Mouse (Mus musculus) embryonic facial prominence, embryonic 11.5 days (tissue): Measurements from ENCODE around the gene Foxn3. TPM values are rescaled to one million over a fixed set of nuclear protein-coding genes. Genes with fewer than 3 reads are reported as not detected.

Source experiments
- ATAC-seq: fragments of 200-750 bp; cut with Nextera tagmentation; replicated peaks from 2 replicates; pipeline ENCODE4 v1.8.0; 2017; ENCODE audit warnings: low read depth; ENCODE audit not compliant: insufficient number of reproducible peaks, low FRiP score, low TSS enrichment
- DNase-seq: peaks from one replicate; pipeline ENCODE4 v3.0.0-alpha.2; 2015; ENCODE audit warnings: low spot score
- H3K27ac ChIP-seq: fragments of 300-500 bp; sonication (generic); replicated peaks from 2 replicates; pipeline ENCODE4 v1.5.1; 2014; ENCODE audit warnings: mild to moderate bottlenecking, low read depth, low read length, control low read depth
- H3K27me3 ChIP-seq: fragments of 300-500 bp; sonication (generic); 2 replicates; pipeline ENCODE4 v1.6.1; 2014; ENCODE audit warnings: mild to moderate bottlenecking, low read length, moderate library complexity, mixed read lengths; ENCODE audit not compliant: control insufficient read depth, insufficient read depth
- H3K36me3 ChIP-seq: fragments of 300-500 bp; sonication (generic); replicated peaks from 2 replicates; pipeline ENCODE4 v1.6.1; 2014; ENCODE audit warnings: low read depth, mild to moderate bottlenecking, low read length, moderate library complexity, mixed read lengths; ENCODE audit not compliant: control insufficient read depth, insufficient read depth
- H3K4me1 ChIP-seq: fragments of 300-500 bp; sonication (generic); 2 replicates; pipeline ENCODE4 v1.6.1; 2014; ENCODE audit warnings: low read length, mixed read lengths; ENCODE audit not compliant: control insufficient read depth, insufficient read depth
- H3K4me2 ChIP-seq: fragments of 300-500 bp; sonication (generic); 2 replicates; pipeline ENCODE4 v1.6.1; 2014; ENCODE audit warnings: low read depth, mild to moderate bottlenecking, control low read depth, low read length, moderate library complexity
- H3K4me3 ChIP-seq: fragments of 300-500 bp; sonication (generic); 2 replicates; pipeline ENCODE4 v1.5.1; 2014; ENCODE audit warnings: low read depth, low read length, control low read depth
- H3K9ac ChIP-seq: fragments of 300-500 bp; sonication (generic); replicated peaks from 2 replicates; pipeline ENCODE4 v1.6.1; 2014; ENCODE audit warnings: mild to moderate bottlenecking, control low read depth, low read length
- H3K9me3 ChIP-seq: fragments of 300-500 bp; sonication (generic); replicated peaks from 2 replicates; pipeline ENCODE4 v1.6.1; 2016; ENCODE audit warnings: mild to moderate bottlenecking, low read length, inconsistent platforms, mixed read lengths; ENCODE audit not compliant: control insufficient read depth
- WGBS: fragments of 180-500 bp; shearing (Covaris S2); extraction: QIAGEN DNeasy Blood & Tissue Kit; methylation state at CpG from one replicate; pipeline ENCODE4 v1.1.7; 2014; 5-methylcytosine and 5-hydroxymethylcytosine counted together
- polyA plus RNA-seq: library from polyadenylated mRNA; unstranded; fragments of >200 nt; fragmentation: Nextera tagmentation; extraction: Ambion mirVana; gene quantifications from 2 replicates; pipeline ENCODE4 v1.2.1, GENCODE M21; 2014

Gene Foxn3
- polyA plus RNA-seq, 1 experiment from 2014 or later: 80.5 TPM

DNA sequence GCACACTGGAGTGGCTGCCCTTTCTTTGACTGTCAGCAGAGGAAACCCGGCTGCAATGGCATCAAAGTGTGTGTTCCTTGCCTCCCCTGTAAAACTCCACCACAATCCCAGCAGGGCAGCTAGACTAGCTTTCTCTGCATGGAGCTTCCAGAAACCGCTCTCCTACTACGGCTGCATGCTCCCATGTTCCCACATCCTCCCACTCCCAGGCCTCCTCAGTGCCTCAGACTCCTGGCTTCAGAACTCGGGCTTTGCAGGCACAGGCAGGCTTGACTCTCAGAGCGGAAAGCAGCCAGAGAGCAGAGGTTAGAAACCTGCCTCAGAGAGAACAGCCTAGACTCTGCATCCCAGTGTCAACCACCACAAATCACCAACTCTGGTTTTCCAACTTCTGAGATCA lies 147.8 kb downstream of the Foxn3 start:
- DNase-seq (no peak), ATAC-seq (no peak)
- Histone ChIP-seq H3K4me3 (no peak overlapping the region), H3K4me1 (no peaks in the 10 kb centered on the region; the same call in 1 of the 2 replicates), H3K27me3 (no peaks in the 10 kb centered on the region), H3K4me2 (no peak overlapping the region), H3K9me3 (no peaks in the 10 kb centered on the region), H3K9ac (no peak overlapping the region), H3K27ac (no peak overlapping the region), H3K36me3 (no peaks in the 10 kb centered on the region)
- 52% methylated on average over 5 of the region's 5 CpGs for WGBS

DNA sequence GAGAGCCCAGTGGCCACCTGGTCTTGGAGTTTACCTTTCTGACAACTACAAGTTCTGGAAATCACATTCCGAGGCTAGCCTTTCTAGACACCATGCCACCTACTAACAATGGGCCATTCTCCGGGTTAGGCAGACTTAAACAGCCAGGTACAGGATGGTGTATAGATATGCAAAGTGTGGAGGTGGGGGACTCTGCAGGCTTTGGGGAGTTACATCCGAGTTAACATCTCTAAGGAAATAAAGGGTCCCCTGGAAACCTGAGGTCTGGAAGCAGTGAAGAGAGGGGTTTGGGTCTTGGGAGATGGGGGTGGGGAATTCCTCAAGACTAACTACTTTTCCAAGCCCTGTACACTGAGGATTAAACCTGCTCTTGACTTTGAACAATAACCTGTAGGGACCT lies 150.9 kb downstream of the Foxn3 start:
- 33% methylated on average over 3 of the region's 3 CpGs for WGBS
- H3K9ac ChIP-seq: no peak overlapping the region
- ATAC-seq (no peak), DNase-seq (no peak)
- H3K27ac ChIP-seq: no peak overlapping the region
- H3K9me3 ChIP-seq: no peaks in the 10 kb centered on the region
- H3K4me1 ChIP-seq: no peaks in the 10 kb centered on the region; the same call in 1 of the 2 replicates
- H3K4me3 ChIP-seq: no peak overlapping the region
- H3K27me3 ChIP-seq: no peaks in the 10 kb centered on the region
- no peak overlapping the region for H3K4me2 ChIP-seq
- H3K36me3 ChIP-seq: no peaks in the 10 kb centered on the region

DNA sequence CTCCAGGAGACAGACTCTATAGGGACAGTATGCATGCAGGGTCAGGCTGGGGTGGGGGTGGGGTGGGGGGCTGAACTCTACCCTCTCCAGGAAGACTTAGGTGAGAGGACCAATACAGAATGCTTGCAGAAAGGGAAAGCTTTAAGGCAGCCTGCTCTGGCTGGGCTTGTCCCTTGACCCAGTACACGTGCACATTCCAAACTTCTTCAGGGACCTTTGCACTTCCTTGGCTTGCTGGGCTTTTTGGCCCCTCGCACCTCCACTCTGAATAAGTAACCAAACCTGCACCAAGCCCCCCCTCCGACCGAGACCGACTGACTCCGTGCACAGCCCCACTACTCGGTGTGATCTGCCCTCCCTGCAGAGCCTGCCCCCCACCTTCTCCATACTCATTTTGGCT lies 151.3 kb downstream of the Foxn3 start:
- Histone ChIP-seq H3K4me2 (no peak overlapping the region), H3K36me3 (no peaks in the 10 kb centered on the region), H3K4me1 (no peaks in the 10 kb centered on the region; the same call in 1 of the 2 replicates), H3K9me3 (no peaks in the 10 kb centered on the region), H3K27me3 (no peaks in the 10 kb centered on the region), H3K4me3 (no peak overlapping the region), H3K9ac (no peak overlapping the region), H3K27ac (no peak overlapping the region)
- ATAC-seq (no peak), DNase-seq (no peak)
- 27% methylated on average over 7 of the region's 7 CpGs for WGBS

DNA sequence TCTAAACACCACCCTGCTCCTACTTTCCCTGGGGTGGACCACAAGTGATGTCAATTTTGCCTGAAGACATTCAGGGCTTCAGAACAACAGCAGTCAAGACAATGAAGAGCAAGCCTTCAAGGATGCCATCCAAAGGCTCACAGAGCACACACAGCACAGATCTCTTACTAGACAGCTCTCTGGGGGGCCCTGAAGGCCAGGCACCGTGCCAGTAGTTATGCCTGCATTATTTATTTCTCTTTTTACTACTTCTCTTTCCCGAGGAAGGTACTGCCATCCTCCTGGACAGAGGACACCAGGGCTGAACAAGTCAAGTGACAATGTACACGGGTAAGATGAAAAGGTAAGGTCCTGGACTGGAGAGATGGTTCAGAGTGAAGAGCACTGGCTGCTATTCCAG lies 154.7 kb downstream of the Foxn3 start:
- Histone ChIP-seq H3K4me2 (no peak overlapping the region), H3K4me3 (no peak overlapping the region), H3K27me3 (no peaks in the 10 kb centered on the region), H3K9ac (no peak overlapping the region), H3K36me3 (no peaks in the 10 kb centered on the region), H3K4me1 (no peaks in the 10 kb centered on the region; the same call in 1 of the 2 replicates), H3K9me3 (no peaks in the 10 kb centered on the region), H3K27ac (no peak overlapping the region)
- DNase-seq (no peak), ATAC-seq (no peak)
- 87% methylated on average over 3 of the region's 3 CpGs for WGBS

DNA sequence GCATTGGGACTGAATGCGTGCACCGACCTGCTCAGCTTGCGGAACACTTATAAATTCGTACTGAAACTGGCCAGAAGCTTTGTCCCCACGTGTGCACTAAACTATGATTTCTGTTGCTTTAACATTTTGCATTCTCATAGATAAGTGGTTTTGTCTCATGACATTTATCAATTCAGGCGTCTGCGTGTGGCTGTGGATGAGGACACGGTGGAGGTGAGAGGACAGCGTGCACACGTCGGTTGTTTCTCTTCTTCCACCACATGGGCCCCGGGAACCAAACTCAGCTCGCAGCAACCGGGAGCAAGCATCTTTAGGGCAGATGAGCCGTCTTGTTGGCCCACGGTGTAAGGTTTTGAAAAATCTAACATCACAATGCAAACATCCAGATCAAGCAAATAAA lies 155.3 kb downstream of the Foxn3 start:
- WGBS: 94% methylated on average over 16 of the region's 16 CpGs
- Histone ChIP-seq H3K4me3 (no peak overlapping the region), H3K4me1 (no peaks in the 10 kb centered on the region; the same call in 1 of the 2 replicates), H3K27ac (no peak overlapping the region), H3K36me3 (no peaks in the 10 kb centered on the region), H3K4me2 (no peak overlapping the region), H3K9ac (no peak overlapping the region), H3K27me3 (no peaks in the 10 kb centered on the region), H3K9me3 (no peaks in the 10 kb centered on the region)
- no peak for DNase-seq
- no peak for ATAC-seq

DNA sequence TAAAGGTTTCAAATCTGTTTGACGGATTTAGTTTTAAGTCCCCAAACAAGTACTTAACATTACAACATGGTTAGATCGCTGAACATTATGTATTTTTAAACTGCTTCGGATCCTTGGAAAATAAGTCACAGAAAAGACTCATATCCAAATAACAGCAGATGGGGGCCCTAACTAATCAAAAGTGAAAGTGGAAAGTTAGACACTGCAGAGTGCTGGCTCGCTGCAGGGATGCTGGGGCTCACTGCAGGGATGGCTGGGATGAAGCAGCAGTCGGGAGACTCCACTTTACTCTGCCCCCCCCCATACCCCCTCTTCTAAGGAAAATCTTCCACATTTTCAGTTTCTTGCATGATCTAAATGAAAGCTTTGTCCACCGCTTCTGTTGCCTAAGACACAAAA lies 156.1 kb downstream of the Foxn3 start:
- WGBS: 79% methylated on average over 6 of the region's 6 CpGs
- no peaks in the 10 kb centered on the region for H3K27me3 ChIP-seq
- H3K36me3 ChIP-seq: no peaks in the 10 kb centered on the region
- ATAC-seq (no peak), DNase-seq (no peak)
- H3K4me3 ChIP-seq: no peak overlapping the region
- no peak overlapping the region for H3K4me2 ChIP-seq
- no peak overlapping the region for H3K9ac ChIP-seq
- no peak overlapping the region for H3K27ac ChIP-seq
- H3K4me1 ChIP-seq: no peaks in the 10 kb centered on the region
- no peaks in the 10 kb centered on the region for H3K9me3 ChIP-seq

DNA sequence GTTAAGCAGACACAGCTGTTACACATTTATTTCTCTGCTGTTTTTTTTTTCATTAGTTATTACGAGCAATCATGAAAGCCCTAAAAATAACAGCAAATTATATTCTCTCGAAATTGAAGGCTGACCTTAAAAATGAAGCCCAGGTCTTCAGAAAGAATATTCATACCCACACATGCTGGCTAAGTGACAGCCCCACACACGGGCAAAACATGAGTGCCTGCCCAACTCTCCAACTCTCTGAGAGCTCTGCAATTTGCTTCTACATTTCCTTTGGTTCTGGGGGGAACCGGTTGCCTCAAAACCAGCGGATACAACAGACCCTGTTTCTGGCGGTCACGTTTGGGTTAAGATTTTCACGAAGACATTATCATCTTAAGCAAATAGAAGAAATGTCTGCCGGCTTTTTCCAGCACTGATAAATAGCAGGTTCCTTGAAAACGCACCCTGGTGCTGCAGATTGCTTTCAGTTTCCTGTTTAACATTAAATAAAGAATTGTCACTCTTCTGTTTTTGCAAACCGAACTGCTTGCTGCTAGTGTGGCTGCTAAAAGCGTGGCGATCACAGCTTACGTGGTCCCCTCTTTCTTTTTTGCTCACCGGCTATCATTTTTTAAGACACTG lies 156.6 kb downstream of the Foxn3 start:
- ATAC-seq (no peak), DNase-seq (peak; percentile 11)
- H3K4me2 ChIP-seq: no peak overlapping the region
- H3K9ac ChIP-seq: no peak overlapping the region
- no peak overlapping the region for H3K27ac ChIP-seq
- H3K4me3 ChIP-seq: no peak overlapping the region
- no peaks in the 10 kb centered on the region for H3K9me3 ChIP-seq
- H3K36me3 ChIP-seq: no peaks in the 10 kb centered on the region
- H3K27me3 ChIP-seq: no peaks in the 10 kb centered on the region
- no peaks in the 10 kb centered on the region for H3K4me1 ChIP-seq
- whole genome bisulfite sequencing: 70% methylated on average over 15 of the region's 15 CpGs

DNA sequence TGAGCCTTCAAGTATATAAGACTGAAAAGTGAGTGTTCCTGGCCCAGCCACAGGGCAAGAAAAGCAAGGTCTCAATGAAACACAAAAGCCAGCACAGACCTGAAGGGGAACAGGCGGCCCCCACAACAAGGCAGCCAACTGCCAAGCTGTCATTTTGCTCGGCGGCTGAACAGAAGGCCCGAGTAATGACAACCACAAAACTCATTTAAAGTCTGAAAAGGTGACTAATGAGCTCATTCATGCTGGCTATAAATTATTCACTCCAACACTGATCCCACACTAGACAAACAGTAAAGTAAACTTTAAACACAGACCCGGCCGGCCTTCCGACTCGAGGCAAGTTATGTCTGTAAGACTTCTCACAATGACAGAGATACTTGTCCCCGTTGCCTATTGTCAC lies 157.1 kb downstream of the Foxn3 start:
- Histone ChIP-seq H3K9ac (no peak overlapping the region), H3K27ac (no peak overlapping the region), H3K36me3 (no peaks in the 10 kb centered on the region), H3K4me2 (no peak overlapping the region), H3K4me1 (no peaks in the 10 kb centered on the region), H3K27me3 (no peaks in the 10 kb centered on the region), H3K4me3 (no peak overlapping the region), H3K9me3 (no peaks in the 10 kb centered on the region)
- peak; percentile 25 for DNase-seq
- 48% methylated on average over 9 of the region's 9 CpGs for WGBS
- ATAC-seq: no peak
